Mouse (Mus musculus): Measurements from ENCODE around the gene Pitpnb. TPM values are rescaled to one million over a fixed set of nuclear protein-coding genes. Genes with fewer than 3 reads are reported as not detected.

The Pitpnb gene
- polyA plus RNA-seq, 1 experiment from 2014 or later, result 61.2 TPM

GRCm38 (mm10) chr5:111329782-111330416, 664 bp upstream of the Pitpnb start:
- Histone ChIP-seq H3K9ac (ENCODE audit: low read length) (peak overlapping the region; percentile 45), H3K36me3 (ENCODE audit: control insufficient read depth, insufficient read depth, low read length) (no peaks in the 10 kb centered on the region), H3K4me3 (ENCODE audit: low read depth, low read length) (peak overlapping the region; percentile 97), H3K27ac (replicated peaks) (peak overlapping the region; percentile 71), H3K27me3 (ENCODE audit: control insufficient read depth, insufficient read depth, low read length) (no peaks in the 10 kb centered on the region), H3K4me1 (replicated peaks; ENCODE audit: control insufficient read depth, insufficient read depth) (peaks cover 3% of the 10 kb centered on the region; the same call in 1 of the 2 replicates), H3K4me2 (replicated peaks; ENCODE audit: low read depth) (peak overlapping the region; percentile 60), H3K9me3 (ENCODE audit: control insufficient read depth, low read length) (no peaks in the 10 kb centered on the region)
- ATAC-seq (ENCODE audit: low FRiP score, low TSS enrichment), result peak; percentile 14; the same call in 1 of the 2 replicates
- TF ChIP-seq CTCF (IDR thresholded peaks at IDR 0.05; ENCODE audit: low read depth) (no peak), EP300 (optimal IDR thresholded peaks at IDR 0.05) (no peak)
- 21% methylated on average over 10 of the region's 10 CpGs for WGBS
- DNase-seq (ENCODE audit: low spot score), result no peak

- no peak for ATAC-seq (ENCODE audit: low FRiP score, low TSS enrichment)
Measured at GRCm38 (mm10) chr5:111331099-111331435, 504 bp downstream of the Pitpnb start.

GRCm38 (mm10) chr5:111335939-111336691, 5.6 kb downstream of the Pitpnb start:
- peaks cover 6% of the 10 kb centered on the region; the same call in 1 of the 2 replicates for H3K36me3 ChIP-seq (ENCODE audit: control insufficient read depth, insufficient read depth, low read length)
- H3K27me3 ChIP-seq (ENCODE audit: control insufficient read depth, insufficient read depth, low read length), result no peaks in the 10 kb centered on the region
- DNase-seq (ENCODE audit: low spot score) (no peak), ATAC-seq (ENCODE audit: low FRiP score, low TSS enrichment) (no peak)
- H3K4me3 ChIP-seq (ENCODE audit: low read depth, low read length), result no peak overlapping the region
- 63% methylated on average over 8 of the region's 8 CpGs for WGBS
- H3K9me3 ChIP-seq (ENCODE audit: control insufficient read depth, low read length), result no peaks in the 10 kb centered on the region
- TF ChIP-seq CTCF (IDR thresholded peaks at IDR 0.05; ENCODE audit: low read depth), result no peak
- no peak for TF ChIP-seq EP300 (optimal IDR thresholded peaks at IDR 0.05)
- no peak overlapping the region; the same call in 1 of the 2 replicates for H3K9ac ChIP-seq (ENCODE audit: low read length)
- no peak overlapping the region for H3K4me2 ChIP-seq (replicated peaks; ENCODE audit: low read depth)
- H3K4me1 ChIP-seq (replicated peaks; ENCODE audit: control insufficient read depth, insufficient read depth), result peaks cover 3% of the 10 kb centered on the region; the same call in 1 of the 2 replicates
- 0 out of 2 replicates have a peak overlapping the region, but pooled peaks have one; percentile 8 for H3K27ac ChIP-seq (replicated peaks)

More at GRCm38 (mm10) chr5:111331099-111331435, 504 bp downstream of the Pitpnb start:
- no peaks in the 10 kb centered on the region for H3K36me3 ChIP-seq (ENCODE audit: control insufficient read depth, insufficient read depth, low read length)
- peak overlapping the region; percentile 89 for H3K27ac ChIP-seq (replicated peaks)
- peaks cover 3% of the 10 kb centered on the region; the same call in 1 of the 2 replicates for H3K4me1 ChIP-seq (replicated peaks; ENCODE audit: control insufficient read depth, insufficient read depth)
- DNase-seq (ENCODE audit: low spot score), result no peak
- WGBS, result under 1% methylated on average over 14 of the region's 14 CpGs
- TF ChIP-seq CTCF (IDR thresholded peaks at IDR 0.05; ENCODE audit: low read depth) (no peak), EP300 (optimal IDR thresholded peaks at IDR 0.05) (no peak)
- no peaks in the 10 kb centered on the region for H3K9me3 ChIP-seq (ENCODE audit: control insufficient read depth, low read length)
- peak overlapping the region; percentile 97 for H3K9ac ChIP-seq (ENCODE audit: low read length)
- H3K4me2 ChIP-seq (replicated peaks; ENCODE audit: low read depth), result peak overlapping the region; percentile 71
- H3K27me3 ChIP-seq (ENCODE audit: control insufficient read depth, insufficient read depth, low read length), result no peaks in the 10 kb centered on the region
- peak overlapping the region; percentile 97 for H3K4me3 ChIP-seq (ENCODE audit: low read depth, low read length)

- Histone ChIP-seq H3K9ac (ENCODE audit: low read length) (no peak overlapping the region), H3K4me1 (replicated peaks; ENCODE audit: control insufficient read depth, insufficient read depth) (no peaks in the 10 kb centered on the region), H3K4me2 (replicated peaks; ENCODE audit: low read depth) (no peak overlapping the region), H3K36me3 (ENCODE audit: control insufficient read depth, insufficient read depth, low read length) (peaks cover 6% of the 10 kb centered on the region), H3K9me3 (ENCODE audit: control insufficient read depth, low read length) (no peaks in the 10 kb centered on the region), H3K27ac (replicated peaks) (no peak overlapping the region), H3K4me3 (ENCODE audit: low read depth, low read length) (no peak overlapping the region), H3K27me3 (ENCODE audit: control insufficient read depth, insufficient read depth, low read length) (no peaks in the 10 kb centered on the region)
- no peak for TF ChIP-seq EP300 (optimal IDR thresholded peaks at IDR 0.05)
- peak; percentile 92 for TF ChIP-seq CTCF (IDR thresholded peaks at IDR 0.05; ENCODE audit: low read depth)
- 0 out of 2 replicates have a peak, but pooled peaks have one; percentile 29 for ATAC-seq (ENCODE audit: low FRiP score, low TSS enrichment)
- WGBS, result 45% methylated on average over 5 of the region's 5 CpGs
- peak; percentile 25 for DNase-seq (ENCODE audit: low spot score)
Measured at GRCm38 (mm10) chr5:111341609-111342008, 11.0 kb downstream of the Pitpnb start.

- Histone ChIP-seq H3K4me1 (replicated peaks; ENCODE audit: control insufficient read depth, insufficient read depth) (no peaks in the 10 kb centered on the region), H3K27me3 (ENCODE audit: control insufficient read depth, insufficient read depth, low read length) (no peaks in the 10 kb centered on the region), H3K4me2 (replicated peaks; ENCODE audit: low read depth) (no peak overlapping the region), H3K27ac (replicated peaks) (no peak overlapping the region), H3K36me3 (ENCODE audit: control insufficient read depth, insufficient read depth, low read length) (peaks cover 17% of the 10 kb centered on the region), H3K4me3 (ENCODE audit: low read depth, low read length) (no peak overlapping the region), H3K9me3 (ENCODE audit: control insufficient read depth, low read length) (no peaks in the 10 kb centered on the region), H3K9ac (ENCODE audit: low read length) (no peak overlapping the region)
- ATAC-seq (ENCODE audit: low FRiP score, low TSS enrichment) (no peak), DNase-seq (ENCODE audit: low spot score) (no peak)
- 78% methylated on average over 2 of the region's 2 CpGs for WGBS
- TF ChIP-seq CTCF (IDR thresholded peaks at IDR 0.05; ENCODE audit: low read depth) (no peak), EP300 (optimal IDR thresholded peaks at IDR 0.05) (no peak)
Measured at GRCm38 (mm10) chr5:111344721-111345400, 14.3 kb downstream of the Pitpnb start.

Measured in stomach, postnatal 0 days (tissue).